Mouse (Mus musculus) retina, adult 2 months (tissue): ENCODE results near the gene Tdg.
A peak's percentile ranks its signal among the peaks of the same experiment; 100 is the strongest.

ENCODE experiments used
- DNase-seq: peaks from one replicate; pipeline ENCODE4 v3.0.0-alpha.2; 2012; ENCODE audit warnings: low read depth, low spot score

The Tdg gene

DNA sequence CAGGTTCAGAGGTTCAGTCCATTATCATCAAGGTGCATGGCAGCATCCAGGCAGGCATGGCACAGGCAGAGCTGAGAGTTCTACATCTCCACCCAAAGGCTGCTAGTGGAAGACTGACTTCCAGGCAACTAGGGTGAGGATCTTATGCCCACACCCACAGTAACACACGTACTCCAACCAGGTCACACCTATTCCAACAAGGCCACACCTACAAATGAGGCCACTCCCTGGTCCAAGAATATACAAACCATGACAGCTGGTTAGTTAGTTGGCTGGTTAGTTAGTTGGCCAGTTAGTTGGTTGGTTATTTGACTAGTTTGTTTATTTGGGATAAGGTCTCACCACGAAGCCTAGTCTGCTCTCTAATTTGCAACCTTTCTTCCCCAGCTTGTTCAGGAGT is 33.7 kb downstream of the Tdg start:
- DNase-seq = no peak

GRCm38 (mm10) chr10:82665951-82666350 is 36.3 kb downstream of the Tdg start:
- no peak for DNase-seq

- peak; percentile 45 for DNase-seq
These were observed 37.0 kb downstream of the Tdg start for GRCm38 (mm10) chr10:82666436-82667234.

- DNase-seq = no peak
These were observed 40.6 kb downstream of the Tdg start for GRCm38 (mm10) chr10:82670205-82670604.

- no peak for DNase-seq
These were observed 47.3 kb downstream of the Tdg start for GRCm38 (mm10) chr10:82676949-82677348.

- no peak for DNase-seq
These were observed 51.1 kb downstream of the Tdg start for GRCm38 (mm10) chr10:82680769-82681168.

DNA sequence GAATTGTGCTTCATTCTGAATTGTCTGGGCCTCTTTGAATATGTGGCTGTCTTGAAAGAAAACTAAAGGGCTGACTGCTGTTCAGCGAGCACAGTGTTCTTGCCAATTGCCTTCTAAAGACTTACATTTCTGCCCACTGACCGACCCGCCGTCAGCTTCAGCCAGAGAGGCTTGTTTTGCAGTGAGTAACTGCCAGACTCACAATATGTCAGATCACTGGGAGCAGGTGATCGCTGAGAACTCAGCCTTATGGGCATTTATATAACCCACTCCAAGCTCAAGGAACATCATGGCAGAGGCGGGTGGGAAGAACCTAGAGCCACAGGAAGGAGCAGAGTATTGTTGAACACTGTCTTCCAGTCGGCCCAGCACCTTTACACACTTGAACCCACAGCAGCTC is 52.0 kb downstream of the Tdg start:
- no peak for DNase-seq

- no peak for DNase-seq
These were observed 55.8 kb downstream of the Tdg start for GRCm38 (mm10) chr10:82685440-82685839.

- no peak for DNase-seq
These were observed 60.1 kb downstream of the Tdg start for GRCm38 (mm10) chr10:82689681-82690211.

DNA sequence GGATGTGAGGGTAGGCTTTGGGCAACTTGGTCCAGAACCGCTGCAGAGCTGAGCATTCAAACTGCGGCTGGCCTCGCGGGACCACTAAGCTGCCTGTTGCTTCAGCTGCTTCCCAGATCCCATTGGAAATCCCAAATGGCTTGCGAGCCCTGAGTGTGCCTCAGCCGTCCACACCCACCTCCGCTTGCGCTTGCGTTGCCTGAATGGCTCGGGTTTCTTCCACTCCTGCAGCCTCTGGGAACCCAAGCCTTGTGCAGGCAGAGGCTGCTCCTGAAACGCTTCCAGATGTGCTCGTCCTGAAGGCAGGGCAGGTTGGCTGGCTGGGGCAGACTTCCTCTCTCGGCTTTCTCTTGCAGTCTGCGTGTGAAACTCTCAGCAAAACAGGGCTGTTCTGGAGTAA is 60.9 kb downstream of the Tdg start, which contains the start of gene Glt8d2:
Gene Glt8d2, minus strand, starts transcription at position 157 of the 400 bp plus-strand sequence.
- DNase-seq = no peak

- no peak for DNase-seq
These were observed 66.3 kb downstream of the Tdg start, which contains the start of gene Hcfc2 for GRCm38 (mm10) chr10:82695956-82696355. TSS of gene Hcfc2 (plus strand) at chr10:82696160.

GRCm38 (mm10) chr10:82696453-82697079 is 66.9 kb downstream of the Tdg start:
- DNase-seq = no peak

GRCm38 (mm10) chr10:82697305-82697898 is 67.8 kb downstream of the Tdg start:
- no peak for DNase-seq

DNA sequence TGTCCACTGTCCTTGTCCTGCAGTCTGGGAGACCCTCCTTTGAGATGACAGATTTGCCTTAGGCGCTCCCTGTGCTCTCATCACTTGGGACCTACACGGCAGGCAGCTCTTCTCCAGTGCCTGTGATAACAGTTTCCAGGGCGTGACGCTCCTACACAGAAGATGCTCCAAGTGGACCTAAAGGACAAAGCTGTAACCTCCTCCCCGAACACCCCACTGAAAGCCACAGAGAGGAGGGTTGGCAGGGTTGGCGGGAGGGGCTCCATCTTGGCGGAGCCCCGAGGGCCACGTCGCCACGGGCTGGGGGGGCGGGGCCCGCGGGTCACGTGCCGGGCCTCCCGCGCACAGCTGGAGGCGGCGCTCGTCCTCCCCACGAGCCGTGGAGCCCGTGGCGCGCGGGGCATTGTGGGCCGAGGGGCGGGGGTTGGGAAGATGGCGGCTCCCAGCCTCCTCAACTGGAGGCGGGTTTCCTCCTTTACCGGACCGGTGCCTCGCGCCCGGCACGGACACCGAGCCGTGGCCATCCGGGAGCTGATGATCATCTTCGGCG is 69.2 kb downstream of the Tdg start:
- DNase-seq = peak; percentile 71

GRCm38 (mm10) chr10:82699296-82699941 is 69.8 kb downstream of the Tdg start:
- no peak for DNase-seq
